Mouse (Mus musculus): ENCODE results near the gene Pde4d.

DNA sequence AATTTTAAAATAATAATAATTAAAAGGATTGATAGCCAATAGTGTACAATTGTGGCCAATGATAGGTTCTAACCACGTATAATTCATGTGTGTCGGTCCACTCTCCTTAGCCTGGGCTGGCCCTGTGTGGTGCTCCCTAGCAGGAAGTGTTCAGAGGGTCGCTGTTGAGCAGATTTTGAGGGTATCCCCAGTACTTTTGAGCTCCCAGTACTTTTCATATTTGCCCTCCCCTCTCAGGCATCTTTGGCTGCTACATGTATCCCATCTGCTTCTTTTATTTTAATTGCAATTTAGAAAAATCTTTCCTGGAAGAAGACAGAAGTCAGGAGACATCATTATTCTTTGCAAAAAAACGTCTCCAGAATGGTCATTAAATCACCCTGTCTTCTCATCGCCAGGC is 1119.7 kb downstream of the Pde4d start:
- TF ChIP-seq CTCF (IDR thresholded peaks at IDR 0.05; ENCODE audit: insufficient read depth, low read depth, low read length) (no peak), POLR2A (IDR thresholded peaks at IDR 0.05; ENCODE audit: insufficient read depth, low read depth, low read length) (no peak)
